Mouse (Mus musculus): ENCODE results near the gene Exoc7. TPM values are rescaled to one million over a fixed set of nuclear protein-coding genes. Genes with fewer than 3 reads are reported as not detected.

The Exoc7 gene
- total and polyA plus RNA-seq, 3 experiments = 45.4 to 526 (median 49.0) TPM

GRCm38 (mm10) chr11:116309601-116310000 is 2.6 kb upstream of the Exoc7 start (continued):
- TF ChIP-seq KAT2A (conservative IDR thresholded peaks at IDR 0.05; ENCODE audit: low read depth, low read length) = peak; percentile 25; the same call in 1 of the 2 replicates
- TF ChIP-seq MAX (IDR thresholded peaks at IDR 0.05; ENCODE audit: low read length) = no peak

- Histone ChIP-seq H3K4me1 (ENCODE audit: control insufficient read depth in 1 of 2, insufficient read depth in 2 of 2, low read length in 2 of 2) (peaks cover 9 to 16% of the 10 kb centered on the region in 2 experiments), H3K79me2 (ENCODE audit: control insufficient read depth, insufficient read depth, low read length, poor library complexity) (peaks cover 3% of the 10 kb centered on the region; the same call in 1 of the 2 replicates), H3K9me3 (replicated peaks; ENCODE audit: insufficient read depth, low read length) (no peaks in the 10 kb centered on the region), H3K36me3 (ENCODE audit: control insufficient read depth in 1 of 2, insufficient read depth in 2 of 2, low read length in 2 of 2) (peaks cover 0 to 11% of the 10 kb centered on the region in 2 experiments; a peak in 3 of 4 replicates), H3K9ac (ENCODE audit: control insufficient read depth, low read depth, low read length, poor library complexity, severe bottlenecking) (peak overlapping the region; percentile 75), H3K27ac (ENCODE audit: control insufficient read depth, low read depth, low read length) (peak overlapping the region; percentile 94), H3K4me3 (ENCODE audit: control insufficient read depth in 1 of 2, insufficient read depth in 1 of 2, low read depth in 2 of 2, low read length in 2 of 2) (peak overlapping the region; percentile 62 to 64), H3K27me3 (ENCODE audit: control insufficient read depth in 1 of 2, insufficient read depth in 2 of 2, low read length in 2 of 2) (no peaks in the 10 kb centered on the region)
- peak; percentile 100 for DNase-seq (ENCODE audit: low read depth, low spot score)
- TF ChIP-seq ZC3H11A (IDR thresholded peaks at IDR 0.05; ENCODE audit: low read depth, low read length) = no peak
- peak; percentile 21; the same call in 1 of the 2 replicates for TF ChIP-seq GATA1 (IDR thresholded peaks at IDR 0.05; ENCODE audit: low read depth, low read length)
- TF ChIP-seq USF1 (IDR thresholded peaks at IDR 0.05; ENCODE audit: low read depth, low read length) = no peak
- TF ChIP-seq USF2 (IDR thresholded peaks at IDR 0.05; ENCODE audit: borderline replicate concordance in 1 of 2, insufficient read depth in 1 of 2, low read depth in 1 of 2, low read length in 2 of 2) = no peak
- TF ChIP-seq SMC3 (IDR thresholded peaks at IDR 0.05; ENCODE audit: low read depth, low read length) = no peak
- TF ChIP-seq HCFC1 (IDR thresholded peaks at IDR 0.05; ENCODE audit: low read depth, low read length) = peak; percentile 69
- peak; percentile 97 for TF ChIP-seq TBP (IDR thresholded peaks at IDR 0.05; ENCODE audit: low read depth, low read length)
- TF ChIP-seq BHLHE40 (IDR thresholded peaks at IDR 0.05; ENCODE audit: borderline replicate concordance, low read depth, low read length) = peak; percentile 50; the same call in 1 of the 2 replicates
- TF ChIP-seq UBTF (IDR thresholded peaks at IDR 0.05; ENCODE audit: borderline replicate concordance, insufficient read depth, low read depth, low read length) = peak; percentile 67; the same call in 1 of the 2 replicates
- 0 out of 2 replicates have a peak, but pooled peaks have one; percentile 41 for TF ChIP-seq NRF1 (IDR thresholded peaks at IDR 0.05; ENCODE audit: insufficient read depth, low read depth, low read length, poor library complexity, severe bottlenecking)
- no peak for TF ChIP-seq E2F4 (IDR thresholded peaks at IDR 0.05; ENCODE audit: borderline replicate concordance, low read depth, low read length)
- TF ChIP-seq CTCF (IDR thresholded peaks at IDR 0.05 in 2 of 3, conservative IDR thresholded peaks at IDR 0.05 in 1 of 3; ENCODE audit: control insufficient read depth in 1 of 3, insufficient read depth in 1 of 3, low read depth in 2 of 3, low read length in 3 of 3, poor library complexity in 1 of 3, severe bottlenecking in 1 of 3) = peak in 1 of 3 experiments; percentile 18; a peak in 1 of 6 replicates
- peak; percentile 81 for TF ChIP-seq CHD2 (IDR thresholded peaks at IDR 0.05; ENCODE audit: low read length)
- TF ChIP-seq MXI1 (IDR thresholded peaks at IDR 0.05; ENCODE audit: low read depth, low read length) = peak; percentile 65
- no peak for TF ChIP-seq GABPA (IDR thresholded peaks at IDR 0.05; ENCODE audit: low read depth, low read length)
- TF ChIP-seq MAFK (IDR thresholded peaks at IDR 0.05; ENCODE audit: borderline replicate concordance, low read depth, low read length) = no peak
- peak; percentile 16 for TF ChIP-seq ELF1 (IDR thresholded peaks at IDR 0.05; ENCODE audit: low read depth, low read length)
- TF ChIP-seq ETS1 (IDR thresholded peaks at IDR 0.05; ENCODE audit: low read depth, low read length) = peak; percentile 44; the same call in 1 of the 2 replicates
- no peak; the same call in 1 of the 2 replicates for TF ChIP-seq ZNF384 (IDR thresholded peaks at IDR 0.05; ENCODE audit: low read depth, low read length)
- peak; percentile 62 for TF ChIP-seq SIN3A (IDR thresholded peaks at IDR 0.05; ENCODE audit: low read length)
- TF ChIP-seq POLR2A (IDR thresholded peaks at IDR 0.05; ENCODE audit: control insufficient read depth in 1 of 2, insufficient read depth in 1 of 2, low read depth in 1 of 2, low read length in 2 of 2, poor library complexity in 1 of 2) = peak; percentile 89 to 100
- TF ChIP-seq ZMIZ1 (IDR thresholded peaks at IDR 0.05; ENCODE audit: low read depth, low read length) = peak; percentile 99
- TF ChIP-seq POLR2AphosphoS5 (IDR thresholded peaks at IDR 0.05; ENCODE audit: borderline replicate concordance, low read depth, low read length) = peak; percentile 93; the same call in 1 of the 2 replicates
- no peak for TF ChIP-seq RAD21 (IDR thresholded peaks at IDR 0.05; ENCODE audit: low read depth, low read length)
- no peak; the same call in 1 of the 2 replicates for TF ChIP-seq MYB (IDR thresholded peaks at IDR 0.05; ENCODE audit: low read depth, low read length)
- peak; percentile 61; the same call in 1 of the 2 replicates for TF ChIP-seq MAZ (IDR thresholded peaks at IDR 0.05; ENCODE audit: low read depth, low read length)
- no peak; the same call in none of the 2 replicates for TF ChIP-seq RCOR1 (IDR thresholded peaks at IDR 0.05; ENCODE audit: low read depth, low read length)
- peak; percentile 96 for TF ChIP-seq CHD1 (IDR thresholded peaks at IDR 0.05; ENCODE audit: low read depth, low read length)
- peak; percentile 81 for TF ChIP-seq TAL1 (IDR thresholded peaks at IDR 0.05; ENCODE audit: low read length)
- TF ChIP-seq ZKSCAN1 (IDR thresholded peaks at IDR 0.05; ENCODE audit: low read depth, low read length) = no peak
- TF ChIP-seq JUND (IDR thresholded peaks at IDR 0.05; ENCODE audit: low read depth, low read length) = no peak
Measured at GRCm38 (mm10) chr11:116307762-116308531, 914 bp upstream of the Exoc7 start.
